Mouse (Mus musculus) bone marrow, adult 2 months (tissue): ENCODE results near the gene Gdpd2.

Experiments
- CTCF ChIP-seq: fragments of 200-500 bp; IDR thresholded peaks from 2 replicates; pipeline ENCODE4 v1.5.1; 2011; ENCODE audit warnings: low read length, control low read depth; ENCODE audit not compliant: control insufficient read depth, insufficient read depth
- POLR2A ChIP-seq: fragments of 200-500 bp; IDR thresholded peaks from 2 replicates; pipeline ENCODE4 v1.6.1; 2011; ENCODE audit warnings: low read depth, mild to moderate bottlenecking, control low read depth, low read length, borderline replicate concordance; ENCODE audit not compliant: control insufficient read depth

DNA sequence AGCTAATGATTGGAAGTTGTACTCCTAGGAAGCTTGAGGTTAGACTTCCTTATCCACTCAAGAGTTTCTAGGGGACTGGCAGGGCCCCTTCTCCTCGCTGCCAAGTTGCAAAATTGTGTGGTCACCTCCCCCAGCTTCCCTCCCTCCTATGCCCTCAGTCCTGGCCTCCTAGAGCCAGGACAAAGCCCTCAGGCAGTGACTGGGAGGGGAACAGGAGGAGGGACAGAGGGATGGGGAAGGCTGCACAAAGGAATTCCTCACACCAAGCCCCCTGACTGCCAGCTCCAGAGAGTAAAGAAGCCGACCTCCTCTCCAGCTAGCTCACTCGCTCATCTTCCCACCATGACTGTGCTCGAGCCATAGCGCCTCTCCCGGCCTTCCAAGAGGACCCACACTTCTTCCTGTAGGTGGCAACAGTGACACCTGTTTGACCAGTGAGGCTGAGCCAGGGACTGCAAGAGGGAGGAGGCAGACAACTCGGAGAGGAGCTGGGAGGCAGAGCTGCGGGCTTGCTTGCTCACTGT, at the start of gene Gdpd2:
- no peak for TF ChIP-seq POLR2A
- no peak for TF ChIP-seq CTCF
